Mouse (Mus musculus) lung, postnatal 10 days (tissue): Measurements from ENCODE around the gene Golga1.

Experiments
- DNase-seq: peaks from one replicate; pipeline ENCODE4 v3.0.0; 2021

Golga1 gene

GRCm38 (mm10) chr2:38973223-38973622, 92.1 kb downstream of the Golga1 start:
- peak; percentile 20 for DNase-seq

GRCm38 (mm10) chr2:38970057-38970456, 95.3 kb downstream of the Golga1 start:
- no peak for DNase-seq

DNA sequence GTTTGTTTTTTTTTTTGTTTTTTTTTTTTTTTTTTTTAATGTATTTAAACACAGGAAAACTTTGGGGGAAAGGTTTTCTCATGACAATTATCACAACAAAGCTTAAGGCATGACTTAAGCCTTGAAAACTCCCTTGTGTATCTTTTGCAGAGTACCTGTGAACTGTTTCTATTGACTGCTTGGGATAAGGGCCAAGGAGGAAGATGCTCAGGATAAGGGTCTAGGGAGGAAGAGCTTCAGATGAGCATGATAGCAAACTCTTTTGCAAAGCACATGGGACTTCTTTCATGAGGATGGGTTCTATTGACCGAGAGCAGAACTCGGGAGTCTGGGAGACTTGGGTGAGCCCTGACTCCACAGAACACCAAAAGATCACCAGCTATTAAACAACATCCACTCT, 95.7 kb downstream of the Golga1 start:
- DNase-seq: no peak
